Mouse (Mus musculus): ENCODE results near the gene Tubb2b. TPM values are rescaled to one million over a fixed set of nuclear protein-coding genes. Genes with fewer than 3 reads are reported as not detected.

Gene Tubb2b
- polyA plus RNA-seq (2017; shearing (Covaris generic)): under 1 TPM; 0.59 to 0.72 TPM

DNA sequence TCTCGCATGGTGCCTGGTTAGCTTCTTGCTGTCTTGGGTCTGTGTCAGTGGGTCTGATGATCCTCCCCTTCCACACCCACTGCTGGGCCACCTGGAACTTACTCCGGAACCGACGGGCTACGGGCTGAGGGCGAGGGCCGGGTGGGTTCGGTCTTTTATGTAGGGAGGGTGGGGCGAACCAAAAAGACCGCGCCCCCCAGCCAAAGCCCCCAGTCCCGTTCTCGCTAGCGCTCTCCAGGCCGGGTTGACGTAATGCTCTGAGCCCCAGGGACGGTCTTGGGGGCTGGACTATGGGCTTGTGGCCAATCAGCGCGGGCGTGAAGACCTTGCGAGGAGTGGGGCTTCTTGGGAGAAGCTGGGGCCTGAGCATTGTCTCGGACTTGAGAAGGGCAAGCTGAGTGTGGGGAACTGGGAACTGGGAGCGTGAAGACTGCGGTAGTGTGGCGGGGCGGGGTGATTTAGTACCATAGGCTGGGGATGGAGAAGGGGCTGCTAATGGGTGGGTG lies at the start of gene Tubb2b:
Gene Tubb2b (minus strand): TSS at position 241 of the 506 bp plus-strand sequence.
- peak; percentile 46 for ATAC-seq

DNA sequence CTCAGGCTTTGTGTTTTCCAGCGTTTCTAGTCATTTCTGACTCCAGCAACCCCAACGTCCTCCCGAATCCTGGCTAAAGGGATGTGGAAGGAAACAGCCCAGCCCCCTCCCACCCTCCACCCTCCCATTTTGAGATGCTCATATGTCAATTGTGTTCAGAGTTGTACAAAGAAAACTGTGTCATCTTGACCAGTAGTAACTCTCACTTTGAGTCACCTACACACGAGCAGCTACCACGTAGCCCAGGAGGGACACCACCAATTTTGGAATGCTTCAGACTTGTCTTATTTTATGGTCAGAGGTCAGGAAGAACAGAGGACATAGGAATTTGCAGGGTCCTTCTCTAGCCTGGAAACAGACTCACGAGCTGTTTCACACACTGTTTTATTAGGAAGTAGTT lies 43.8 kb upstream of the Tubb2b start:
- ATAC-seq: no peak

DNA sequence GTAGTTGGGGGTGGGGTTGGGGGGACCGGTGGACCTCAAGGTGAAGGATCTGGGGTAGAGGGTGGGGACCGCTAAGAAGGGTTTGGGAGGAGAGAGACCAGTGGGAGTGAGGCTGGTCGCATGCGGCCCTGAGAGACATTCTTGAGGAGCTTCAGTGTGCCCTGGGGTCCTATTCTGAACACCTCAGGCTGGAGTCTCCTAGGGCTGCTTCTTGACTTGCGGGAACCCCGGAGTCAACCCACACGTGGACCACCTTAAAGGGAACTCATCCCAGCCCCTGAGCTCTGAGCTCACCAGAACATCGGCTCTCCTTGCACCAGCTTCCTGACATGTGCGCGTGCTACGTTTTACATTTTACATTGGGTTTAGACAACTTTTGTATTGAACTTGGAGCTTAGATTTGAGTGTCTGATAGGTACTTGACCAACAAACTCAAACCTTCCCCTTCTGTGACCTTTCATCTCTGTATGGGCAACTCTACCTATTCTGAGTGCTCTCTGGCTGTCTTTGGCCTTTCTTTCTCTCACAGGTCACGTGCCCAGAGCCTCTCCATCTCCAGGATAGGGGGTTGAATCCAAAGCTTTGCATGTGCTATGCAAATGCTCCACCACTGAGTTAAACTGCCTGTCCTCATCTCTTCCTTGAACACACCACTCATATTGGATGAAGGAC lies 33.2 kb upstream of the Tubb2b start:
- ATAC-seq: peak; percentile 19

DNA sequence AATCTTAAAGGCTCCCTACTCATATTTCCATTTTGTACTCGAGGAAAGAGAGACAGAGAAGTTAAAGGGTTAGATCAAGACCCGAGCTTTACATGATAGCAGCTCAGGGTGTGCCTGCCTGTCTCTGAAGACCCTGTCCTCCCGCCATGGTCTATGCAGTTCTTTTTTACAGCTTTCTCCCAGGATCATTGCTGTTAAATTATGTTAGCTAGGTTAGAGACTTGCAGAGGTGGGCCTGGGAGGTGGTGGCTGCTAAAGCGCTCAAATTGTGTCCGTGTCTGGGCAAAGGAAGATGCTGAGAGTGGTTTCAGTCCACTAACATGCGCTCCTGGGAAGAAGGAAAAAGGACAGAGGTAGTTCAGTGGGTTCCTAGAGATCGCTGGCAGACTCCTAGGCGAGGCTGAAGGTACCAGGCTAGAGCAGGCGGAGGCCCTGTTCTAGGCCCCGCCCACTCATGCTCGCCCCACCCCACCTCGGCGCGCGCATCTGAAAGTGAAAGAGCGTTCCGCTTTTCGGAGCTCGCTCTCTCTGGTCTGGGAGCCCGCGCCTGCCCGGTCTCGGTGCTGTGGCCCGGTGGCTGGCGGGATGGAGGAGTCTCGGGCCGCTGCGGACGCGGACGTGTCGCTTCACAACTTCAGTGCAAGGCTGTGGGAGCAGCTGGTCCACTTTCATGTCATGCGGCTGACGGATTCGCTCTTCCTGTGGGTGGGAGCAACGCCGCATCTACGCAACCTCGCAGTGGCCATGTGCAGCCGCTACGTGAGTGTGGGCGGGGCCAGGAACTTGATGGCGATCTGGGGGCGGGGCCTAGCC lies 32.4 kb upstream of the Tubb2b start, which contains the start of gene Psmg4:
Gene Psmg4 (plus strand): TSS at position 474 of the 813 bp plus-strand sequence.
- ATAC-seq: peak; percentile 92

DNA sequence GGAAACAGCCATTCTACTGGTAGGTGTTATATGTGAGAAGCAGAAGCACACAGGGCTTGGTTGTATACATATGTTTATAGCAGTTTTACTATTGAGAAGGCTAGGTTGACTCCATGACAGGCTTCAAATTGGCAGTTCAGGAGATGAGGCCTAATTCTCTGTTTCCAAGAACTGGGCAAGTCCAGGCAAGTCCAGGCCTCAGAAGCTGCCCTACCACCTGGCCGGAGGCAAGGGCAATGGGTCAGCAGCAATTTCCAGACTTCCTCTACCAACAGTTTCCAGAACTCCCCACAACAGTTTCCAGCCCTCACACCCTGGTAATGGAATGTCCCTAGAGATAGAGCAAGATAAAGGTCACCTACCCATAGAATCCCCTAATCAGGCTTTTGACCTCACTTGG lies 29.7 kb upstream of the Tubb2b start:
- ATAC-seq: no peak

DNA sequence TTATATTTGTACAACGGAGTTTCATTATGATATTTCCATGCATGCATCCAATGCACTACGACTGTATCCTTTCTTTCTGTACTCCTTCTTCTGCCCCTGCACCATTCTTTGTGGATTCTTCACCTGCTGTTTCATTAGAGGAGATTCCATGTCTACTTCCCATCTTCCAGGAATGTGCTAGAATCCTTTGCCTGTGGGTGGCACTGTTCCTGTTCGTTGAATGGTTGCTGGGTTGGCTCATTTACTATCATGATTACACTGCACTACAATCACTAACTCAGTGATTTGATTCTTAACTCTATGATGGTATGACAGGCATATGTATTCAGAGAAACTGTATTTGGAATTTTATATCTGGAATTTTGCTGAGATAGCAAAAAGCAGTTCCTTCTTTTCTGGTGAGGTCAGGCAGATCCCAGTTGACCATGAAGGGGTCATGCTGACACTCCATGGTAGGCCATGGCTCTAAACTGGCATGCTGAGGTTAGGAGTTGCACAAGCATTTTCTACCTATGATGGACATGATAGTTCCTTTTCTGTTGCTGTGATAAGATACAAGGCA lies 27.4 kb upstream of the Tubb2b start:
- no peak for ATAC-seq

DNA sequence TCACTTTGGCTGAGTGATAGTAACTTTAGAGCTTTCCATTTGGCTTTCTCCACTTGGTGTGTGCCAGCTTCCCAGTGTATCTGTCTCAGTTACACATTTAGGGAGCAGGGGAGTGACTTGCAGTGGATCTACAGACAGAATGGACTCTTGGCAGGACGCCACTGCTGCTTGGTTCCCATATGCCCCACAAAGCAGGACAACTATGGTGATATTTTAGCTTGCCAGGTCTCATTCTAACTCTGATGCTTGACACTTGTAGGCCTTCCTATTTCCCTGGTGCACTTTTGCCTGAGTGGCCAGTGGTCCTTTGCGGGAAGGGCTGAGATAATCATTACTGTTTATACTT lies 26.5 kb upstream of the Tubb2b start:
- ATAC-seq: no peak

DNA sequence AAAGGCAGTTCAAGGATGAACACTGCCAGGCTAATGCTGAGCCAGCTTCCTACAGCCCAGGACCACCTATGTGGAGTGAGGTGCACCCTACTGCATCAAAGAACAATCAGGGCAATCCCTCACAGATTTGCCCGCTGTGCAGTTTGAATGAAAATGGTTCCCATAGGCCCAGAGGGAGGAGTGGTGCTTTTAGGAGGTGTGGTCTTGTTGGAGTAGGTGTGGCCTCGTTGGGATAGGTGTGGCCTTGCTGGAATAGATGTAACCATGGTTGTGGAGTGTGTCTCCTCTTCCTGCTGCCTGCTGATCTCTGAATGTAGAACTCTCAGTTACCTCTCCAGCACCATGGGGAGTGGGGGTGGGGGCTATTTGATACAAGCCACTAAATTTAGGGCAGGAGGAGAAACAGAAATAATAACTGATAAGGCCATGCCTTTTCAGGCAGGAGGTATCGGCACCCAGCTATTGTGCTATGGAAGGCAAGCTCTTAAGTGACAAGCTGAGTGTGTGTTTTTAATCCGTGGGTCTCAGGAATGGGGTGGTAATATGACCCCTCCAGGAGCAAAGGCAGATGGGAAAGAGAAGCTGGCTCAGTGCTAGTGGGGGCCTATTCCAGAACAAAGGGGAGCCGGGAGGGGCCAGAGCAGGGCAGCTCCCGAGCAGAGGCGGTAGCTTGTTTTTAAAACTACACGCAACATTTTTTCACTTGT lies 26.0 kb upstream of the Tubb2b start:
- ATAC-seq: no peak

DNA sequence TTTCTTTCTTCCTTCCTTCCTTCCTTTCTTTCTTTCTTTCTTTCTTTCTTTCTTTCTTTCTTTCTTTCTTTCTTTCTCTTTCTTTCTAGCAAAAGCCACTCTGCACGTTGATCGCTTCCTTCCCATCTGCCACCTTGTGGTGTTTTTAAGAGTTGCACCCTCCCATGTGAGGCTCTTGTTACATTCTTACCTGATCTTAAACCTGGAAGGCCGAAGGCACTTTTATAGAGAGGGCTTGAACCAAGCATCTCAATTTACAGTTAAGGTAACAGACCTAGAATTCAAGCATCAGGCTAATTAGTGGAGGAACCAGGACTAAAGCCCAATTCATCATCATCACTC lies 24.6 kb upstream of the Tubb2b start:
- ATAC-seq: peak; percentile 79

DNA sequence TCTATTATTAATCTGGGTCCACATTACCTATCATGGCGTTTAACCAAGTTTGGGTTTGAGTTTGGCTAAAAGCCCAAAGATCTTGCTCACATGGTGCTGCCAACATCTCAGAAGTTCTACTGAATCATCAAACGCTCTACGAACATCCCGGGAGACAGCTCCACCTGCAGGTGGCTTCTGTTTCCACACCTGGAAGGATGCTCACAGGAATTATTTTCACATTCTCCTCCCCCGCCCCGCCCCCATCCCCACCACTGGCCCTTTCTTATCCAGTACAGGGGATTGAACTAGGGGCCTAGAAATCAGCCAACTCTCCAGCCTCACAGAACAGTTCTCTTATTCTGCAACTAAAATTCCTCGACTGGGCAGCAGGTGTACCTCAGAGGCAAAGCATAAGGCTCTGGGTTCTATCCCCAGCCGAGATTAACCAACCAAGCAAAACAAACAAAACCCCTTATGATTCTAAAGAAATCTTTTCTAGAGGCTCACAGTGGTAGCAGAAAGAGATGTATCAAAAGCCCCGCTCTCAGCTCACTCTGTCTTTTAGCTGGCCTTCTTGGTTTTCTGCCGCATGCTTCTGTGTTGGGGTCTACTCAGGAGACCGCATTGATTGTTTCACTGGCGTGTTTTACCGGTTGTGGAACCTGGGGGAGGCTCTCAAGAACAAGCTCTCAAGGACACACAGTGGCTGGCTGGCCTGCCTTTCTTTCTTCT lies 24.1 kb upstream of the Tubb2b start:
- ATAC-seq: peak; percentile 83

DNA sequence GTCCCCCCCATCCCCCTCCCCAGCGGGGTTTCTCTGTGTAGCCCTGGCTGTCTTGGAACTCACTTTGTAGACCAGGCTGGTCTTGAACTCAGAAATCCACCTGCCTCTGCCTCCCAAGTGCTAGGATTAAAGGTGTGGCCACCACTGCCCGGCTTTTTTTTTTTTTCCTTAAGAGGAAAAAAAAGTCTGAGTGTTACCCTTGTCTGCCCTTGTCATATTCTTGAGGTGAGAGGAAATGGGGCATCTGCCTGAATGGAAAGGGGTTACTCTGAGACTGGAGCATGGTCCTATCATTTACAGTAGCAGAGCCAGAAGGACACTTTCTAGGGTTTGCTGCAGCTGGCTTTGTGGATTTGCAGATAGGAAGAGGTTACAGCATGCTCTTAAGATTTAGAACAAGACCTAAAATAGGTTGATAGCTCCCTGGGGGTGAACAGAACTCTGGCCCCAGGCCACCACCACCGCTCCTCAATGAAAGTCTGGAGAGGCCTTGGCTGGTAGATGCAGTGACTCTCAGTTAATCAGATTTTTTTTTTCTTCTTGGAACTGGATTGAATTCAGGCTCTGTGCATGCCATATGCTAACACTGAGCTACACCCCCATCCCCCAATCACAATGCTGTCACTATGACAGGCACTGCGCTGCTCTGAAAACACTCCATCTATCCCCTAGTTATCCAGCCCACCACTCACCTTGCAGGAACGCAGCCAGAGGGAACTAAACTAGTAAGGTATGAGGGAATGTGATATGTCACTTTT lies 23.2 kb upstream of the Tubb2b start:
- no peak for ATAC-seq

DNA sequence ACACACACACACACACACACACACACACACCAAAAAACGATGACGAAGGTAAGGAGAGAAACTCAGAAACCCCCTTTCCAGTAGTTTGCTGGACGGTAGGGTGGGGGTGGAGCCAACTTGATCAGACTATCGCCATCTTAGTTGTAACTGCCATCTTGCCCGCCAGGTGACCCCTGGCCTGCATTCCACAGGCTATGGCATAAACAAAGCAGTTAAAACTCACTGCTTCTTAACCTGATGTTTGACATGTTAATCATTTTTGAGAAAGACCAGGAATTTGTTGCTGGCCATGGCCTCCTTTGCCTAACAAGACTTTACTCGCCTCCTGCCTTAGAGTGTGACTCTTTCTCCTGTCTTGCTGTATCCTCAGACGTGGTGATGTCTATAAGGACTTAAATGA lies 22.4 kb upstream of the Tubb2b start:
- no peak for ATAC-seq

DNA sequence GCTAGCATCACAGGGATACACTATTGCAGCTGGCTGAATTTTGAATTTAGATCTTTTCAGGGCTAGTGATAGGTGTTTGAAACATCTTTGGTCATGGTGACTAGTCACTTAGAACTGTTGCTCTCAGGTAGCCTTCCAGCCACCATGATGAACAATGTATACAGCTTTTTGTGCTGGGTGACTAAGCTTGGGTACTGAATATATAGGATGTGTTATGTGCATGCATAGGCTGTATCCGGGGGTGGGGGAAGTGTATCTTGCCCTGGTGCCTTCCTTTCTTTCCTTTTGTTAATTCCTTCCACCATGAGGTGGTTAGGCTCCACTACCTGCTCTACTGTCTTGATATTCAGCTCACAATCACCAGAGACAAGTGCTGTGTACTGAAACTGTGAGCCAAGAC lies 21.2 kb upstream of the Tubb2b start:
- no peak for ATAC-seq

DNA sequence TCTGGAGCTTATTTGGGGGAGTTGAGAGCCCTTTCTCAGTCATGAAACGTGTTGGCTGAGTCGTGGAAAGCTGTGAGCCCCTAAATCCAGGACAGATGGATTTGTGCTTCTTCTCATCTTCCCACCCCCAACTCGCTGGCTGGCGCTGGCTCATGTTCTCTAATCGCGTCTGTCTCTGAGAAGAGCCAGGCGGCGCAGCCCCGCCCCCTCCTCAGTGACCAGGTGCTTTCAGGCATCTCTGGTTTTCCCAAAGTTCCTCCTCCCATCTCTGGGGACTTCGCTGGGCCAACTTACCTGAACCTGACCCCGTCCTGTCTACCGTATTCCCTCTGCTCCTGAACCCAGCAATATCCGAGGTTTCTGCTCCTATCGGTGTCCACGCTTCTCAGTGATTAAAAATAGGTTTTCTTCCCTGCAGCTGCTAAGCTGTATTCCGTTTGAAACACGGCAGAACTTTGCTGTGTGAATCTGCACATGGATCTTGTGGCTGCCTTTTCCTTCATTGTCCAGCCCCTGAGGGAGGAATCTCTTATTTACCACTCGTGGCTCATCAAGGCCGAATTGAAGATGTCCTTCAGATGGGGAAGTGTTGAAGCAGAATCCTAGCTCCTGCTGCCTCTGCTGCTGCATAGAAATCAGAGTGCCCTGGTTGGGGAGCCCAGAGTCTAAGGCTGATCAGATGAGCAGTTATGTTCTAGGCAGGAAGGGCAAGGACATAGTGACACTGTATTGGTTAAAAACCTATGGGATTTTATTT lies 20.2 kb upstream of the Tubb2b start:
- no peak for ATAC-seq

DNA sequence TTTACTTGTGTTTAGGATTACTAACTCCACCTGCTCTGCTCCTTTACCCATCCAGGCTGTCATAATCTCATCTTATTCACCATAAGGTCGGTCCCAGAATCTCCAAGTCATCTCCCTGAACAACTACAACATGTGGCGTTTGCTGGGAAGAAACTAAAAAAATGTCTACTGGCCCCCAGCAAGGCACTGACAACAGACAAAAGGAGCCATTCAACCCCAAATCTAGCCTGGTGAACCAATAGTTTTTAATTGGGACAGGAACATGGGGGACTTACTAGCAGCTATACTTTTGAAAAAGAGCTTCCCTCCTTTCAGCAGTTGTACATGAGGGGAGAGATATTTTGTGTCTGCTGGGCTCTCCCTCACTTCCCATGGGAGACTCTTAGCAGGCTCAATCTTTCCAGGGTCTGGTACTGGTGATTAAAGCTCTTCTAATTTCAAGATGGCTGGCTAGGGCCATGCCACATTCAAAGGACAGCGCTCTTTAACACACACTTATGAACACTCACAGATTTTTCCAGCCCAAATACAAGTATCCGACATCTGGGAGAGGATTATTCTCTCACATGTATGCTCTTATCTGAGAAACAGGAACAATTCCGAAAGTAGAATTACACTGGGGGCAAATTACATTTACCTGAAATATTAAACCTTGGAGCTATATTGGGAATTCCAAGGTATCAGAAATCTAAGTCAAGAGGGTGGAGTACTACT lies 19.4 kb upstream of the Tubb2b start:
- ATAC-seq: no peak

DNA sequence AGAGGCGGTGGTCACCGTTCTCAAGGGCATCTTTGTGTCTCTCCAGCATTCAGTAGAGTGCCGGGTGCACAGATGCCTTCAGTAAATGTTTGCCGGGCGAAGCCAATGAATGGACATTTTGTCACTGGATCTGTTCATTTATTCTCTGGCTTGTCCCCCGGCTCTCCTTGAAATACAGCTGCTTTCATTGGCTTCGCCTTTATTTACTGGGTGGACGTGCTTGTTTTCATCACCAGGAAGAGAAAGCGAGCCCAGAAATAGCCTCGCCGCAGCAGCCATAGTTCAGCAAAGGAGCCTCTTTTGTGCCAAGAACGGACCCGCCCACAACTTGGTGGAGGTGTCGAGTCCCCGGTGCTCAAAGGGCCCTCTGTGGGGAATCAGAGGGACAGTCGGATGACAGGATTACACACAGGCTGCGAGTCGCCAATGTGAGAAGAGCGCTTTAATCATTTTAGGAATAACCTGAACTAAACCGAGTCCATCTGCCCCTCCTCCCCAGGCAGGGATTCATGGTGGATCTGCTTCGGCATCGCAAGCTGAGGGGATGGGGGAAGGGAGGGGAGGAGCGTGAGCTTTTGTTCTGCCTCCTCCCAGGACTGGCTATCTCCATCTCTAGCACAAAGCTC lies 18.6 kb upstream of the Tubb2b start:
- peak; percentile 83 for ATAC-seq

DNA sequence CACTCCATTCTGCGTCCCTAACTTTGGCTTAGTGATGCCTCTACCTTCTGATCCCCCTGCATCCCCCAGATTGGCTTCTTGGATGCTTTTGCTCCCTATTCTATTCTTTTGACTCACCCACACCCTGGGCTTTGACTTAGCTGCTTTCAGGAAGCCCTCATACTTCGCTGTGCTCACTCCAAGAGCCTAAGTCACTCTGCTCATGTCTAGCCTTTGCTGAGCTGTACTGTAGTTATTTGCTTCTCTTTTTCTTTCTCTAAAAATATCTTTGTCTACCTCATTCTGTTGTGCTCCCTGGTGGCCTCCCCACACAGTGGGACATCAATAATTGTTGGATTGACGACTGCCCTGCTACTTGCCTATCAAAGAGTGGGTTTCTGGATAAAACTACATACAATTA lies 17.9 kb upstream of the Tubb2b start:
- ATAC-seq: no peak

DNA sequence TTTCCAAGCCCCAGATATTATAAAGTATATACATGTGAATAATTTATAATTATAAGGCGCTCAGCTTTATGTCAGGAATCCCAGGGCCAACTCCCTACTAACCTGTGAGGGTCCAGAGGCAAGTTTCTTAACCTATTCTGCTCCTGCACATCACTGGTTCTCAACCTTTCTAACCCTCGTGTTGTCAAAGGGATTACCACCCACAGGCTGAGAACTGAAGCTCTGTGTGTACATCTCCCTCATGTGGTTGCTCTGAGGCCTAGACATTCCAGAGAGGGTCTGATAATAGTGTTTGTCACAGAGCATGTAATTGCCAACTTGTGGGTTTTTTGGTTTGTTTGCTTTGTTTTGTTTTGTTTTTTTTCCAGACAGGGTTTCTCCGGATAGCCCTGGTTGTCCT lies 16.6 kb upstream of the Tubb2b start:
- ATAC-seq: no peak

DNA sequence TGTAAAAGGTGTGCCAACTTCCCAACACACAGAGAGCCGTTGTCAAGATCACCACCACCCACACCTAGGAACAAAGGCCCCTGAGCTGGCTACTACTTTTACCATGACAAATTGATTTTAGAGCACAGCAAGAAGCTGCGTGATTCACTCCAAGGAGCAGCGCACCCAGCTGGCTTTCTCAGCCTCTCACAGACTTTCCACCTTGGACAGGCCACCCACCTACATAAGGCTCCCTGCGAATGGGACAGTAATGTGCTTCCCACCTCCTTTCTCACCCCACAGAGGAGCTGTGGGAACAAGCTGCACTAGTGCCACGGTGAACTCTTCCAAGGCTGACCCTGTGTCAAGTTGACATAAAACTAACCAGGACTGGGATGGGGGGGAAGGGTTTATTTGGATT lies 13.1 kb upstream of the Tubb2b start:
- ATAC-seq: no peak

DNA sequence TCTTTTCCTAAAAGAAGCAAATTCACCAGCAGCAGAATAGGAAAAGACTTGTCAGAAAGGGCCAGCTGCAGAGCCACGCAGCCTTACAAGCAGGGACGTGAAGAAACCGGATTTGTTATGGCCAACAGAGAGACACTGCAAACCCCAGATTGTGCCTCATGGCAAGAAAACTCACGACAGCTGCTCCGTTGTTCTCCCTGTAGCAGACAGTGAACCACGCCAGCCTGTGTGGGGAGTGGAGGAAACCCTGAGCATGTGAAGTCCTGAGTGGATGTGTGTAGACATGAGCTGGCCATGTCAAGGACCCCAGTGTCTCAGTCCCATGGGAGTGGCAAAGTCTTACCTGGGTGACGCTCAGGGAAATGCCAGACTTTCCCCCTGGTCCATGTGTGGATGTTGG lies 6.3 kb upstream of the Tubb2b start:
- no peak for ATAC-seq
